Mouse (Mus musculus): Measurements from ENCODE around the gene Dgcr6. TPM values are rescaled to one million over a fixed set of nuclear protein-coding genes. Genes with fewer than 3 reads are reported as not detected.

Dgcr6 gene
- polyA plus RNA-seq, 1 experiment: 110 TPM

- no peak for TF ChIP-seq POLR2A (IDR thresholded peaks at IDR 0.05; ENCODE audit: borderline replicate concordance, extremely low read depth, insufficient read depth, insufficient read length, poor library complexity, severe bottlenecking)
- TF ChIP-seq CTCF (IDR thresholded peaks at IDR 0.05; ENCODE audit: borderline replicate concordance, extremely low read depth, insufficient read depth, insufficient read length): no peak
- no peak for DNase-seq (ENCODE audit: low read depth)
Measured at GRCm38 (mm10) chr16:18087101-18087500, 34.4 kb downstream of the Dgcr6 start.

GRCm38 (mm10) chr16:18096348-18096747 lies 43.7 kb downstream of the Dgcr6 start:
- TF ChIP-seq CTCF (IDR thresholded peaks at IDR 0.05; ENCODE audit: borderline replicate concordance, extremely low read depth, insufficient read depth, insufficient read length) (no peak), POLR2A (IDR thresholded peaks at IDR 0.05; ENCODE audit: borderline replicate concordance, extremely low read depth, insufficient read depth, insufficient read length, poor library complexity, severe bottlenecking) (no peak)
- DNase-seq (ENCODE audit: low read depth): no peak

- DNase-seq (ENCODE audit: low read depth): no peak
- TF ChIP-seq CTCF (IDR thresholded peaks at IDR 0.05; ENCODE audit: borderline replicate concordance, extremely low read depth, insufficient read depth, insufficient read length) (no peak), POLR2A (IDR thresholded peaks at IDR 0.05; ENCODE audit: borderline replicate concordance, extremely low read depth, insufficient read depth, insufficient read length, poor library complexity, severe bottlenecking) (no peak)
Measured at GRCm38 (mm10) chr16:18102816-18103215, 50.2 kb downstream of the Dgcr6 start.

- DNase-seq (ENCODE audit: low read depth): no peak
- TF ChIP-seq CTCF (IDR thresholded peaks at IDR 0.05; ENCODE audit: borderline replicate concordance, extremely low read depth, insufficient read depth, insufficient read length): no peak
- TF ChIP-seq POLR2A (IDR thresholded peaks at IDR 0.05; ENCODE audit: borderline replicate concordance, extremely low read depth, insufficient read depth, insufficient read length, poor library complexity, severe bottlenecking): no peak
Measured at GRCm38 (mm10) chr16:18103366-18103765, 50.7 kb downstream of the Dgcr6 start.

- TF ChIP-seq POLR2A (IDR thresholded peaks at IDR 0.05; ENCODE audit: borderline replicate concordance, extremely low read depth, insufficient read depth, insufficient read length, poor library complexity, severe bottlenecking): no peak
- TF ChIP-seq CTCF (IDR thresholded peaks at IDR 0.05; ENCODE audit: borderline replicate concordance, extremely low read depth, insufficient read depth, insufficient read length): no peak
- no peak for DNase-seq (ENCODE audit: low read depth)
Measured at GRCm38 (mm10) chr16:18103808-18104207, 51.1 kb downstream of the Dgcr6 start.

GRCm38 (mm10) chr16:18108221-18108966 lies 55.7 kb downstream of the Dgcr6 start:
- DNase-seq (ENCODE audit: low read depth): peak; percentile 67
- no peak for TF ChIP-seq POLR2A (IDR thresholded peaks at IDR 0.05; ENCODE audit: borderline replicate concordance, extremely low read depth, insufficient read depth, insufficient read length, poor library complexity, severe bottlenecking)
- TF ChIP-seq CTCF (IDR thresholded peaks at IDR 0.05; ENCODE audit: borderline replicate concordance, extremely low read depth, insufficient read depth, insufficient read length): peak; percentile 89

GRCm38 (mm10) chr16:18111042-18111441 lies 58.4 kb downstream of the Dgcr6 start:
- DNase-seq (ENCODE audit: low read depth): no peak
- TF ChIP-seq POLR2A (IDR thresholded peaks at IDR 0.05; ENCODE audit: borderline replicate concordance, extremely low read depth, insufficient read depth, insufficient read length, poor library complexity, severe bottlenecking): no peak
- TF ChIP-seq CTCF (IDR thresholded peaks at IDR 0.05; ENCODE audit: borderline replicate concordance, extremely low read depth, insufficient read depth, insufficient read length): no peak

GRCm38 (mm10) chr16:18116467-18116866 lies 63.8 kb downstream of the Dgcr6 start:
- no peak for DNase-seq (ENCODE audit: low read depth)
- TF ChIP-seq CTCF (IDR thresholded peaks at IDR 0.05; ENCODE audit: borderline replicate concordance, extremely low read depth, insufficient read depth, insufficient read length): no peak
- TF ChIP-seq POLR2A (IDR thresholded peaks at IDR 0.05; ENCODE audit: borderline replicate concordance, extremely low read depth, insufficient read depth, insufficient read length, poor library complexity, severe bottlenecking): no peak

- TF ChIP-seq POLR2A (IDR thresholded peaks at IDR 0.05; ENCODE audit: borderline replicate concordance, extremely low read depth, insufficient read depth, insufficient read length, poor library complexity, severe bottlenecking) (no peak), CTCF (IDR thresholded peaks at IDR 0.05; ENCODE audit: borderline replicate concordance, extremely low read depth, insufficient read depth, insufficient read length) (no peak)
- DNase-seq (ENCODE audit: low read depth): no peak
Measured at GRCm38 (mm10) chr16:18118285-18118684, 65.6 kb downstream of the Dgcr6 start.

GRCm38 (mm10) chr16:18119031-18119730 lies 66.5 kb downstream of the Dgcr6 start:
- DNase-seq (ENCODE audit: low read depth): peak; percentile 90
- TF ChIP-seq POLR2A (IDR thresholded peaks at IDR 0.05; ENCODE audit: borderline replicate concordance, extremely low read depth, insufficient read depth, insufficient read length, poor library complexity, severe bottlenecking) (no peak), CTCF (IDR thresholded peaks at IDR 0.05; ENCODE audit: borderline replicate concordance, extremely low read depth, insufficient read depth, insufficient read length) (peak; percentile 78)

Other genes with a start within 250 kb of the Dgcr6 start
- gene B830017H08Rik, start 219.7 kb upstream of the Dgcr6 start, polyA plus RNA-seq (2012; rRNA removed): 2.3 and 3.7 TPM in 2 replicates
- 16.1 and 18.1 TPM in 2 replicates for gene Car15, start 214.5 kb upstream of the Dgcr6 start, polyA plus RNA-seq (2012; rRNA removed)
- gene Gm20518, start 161.2 kb upstream of the Dgcr6 start, polyA plus RNA-seq (2012; rRNA removed): 3.2 and 3.9 TPM in 2 replicates
- gene Tssk1, start 158.6 kb upstream of the Dgcr6 start, polyA plus RNA-seq (2012; rRNA removed): 0.04 and 0.06 TPM in 2 replicates
- 159 and 166 TPM in 2 replicates for gene Dgcr2, start 154.3 kb upstream of the Dgcr6 start, polyA plus RNA-seq (2012; rRNA removed)
- not detected in 2 replicates for gene Tssk2, start 154.2 kb upstream of the Dgcr6 start, polyA plus RNA-seq (2012; rRNA removed)
- 51.9 and 56.9 TPM in 2 replicates for gene Ess2, start 141.5 kb upstream of the Dgcr6 start, polyA plus RNA-seq (2012; rRNA removed)
- 0.55 and 1.1 TPM in 2 replicates for gene Gsc2, start 137.8 kb upstream of the Dgcr6 start, polyA plus RNA-seq (2012; rRNA removed)
- gene Slc25a1, start 124.6 kb upstream of the Dgcr6 start, polyA plus RNA-seq (2012; rRNA removed): 110 and 126 TPM in 2 replicates
- gene Vpreb2, start 72.4 kb upstream of the Dgcr6 start, polyA plus RNA-seq (2012; rRNA removed): 0.10 TPM in 1 of 2 replicates, not detected in the other
- gene Prodh, start 37.3 kb downstream of the Dgcr6 start, polyA plus RNA-seq (2012; rRNA removed): 6.5 and 8.0 TPM in 2 replicates
- 50.3 and 52.5 TPM in 2 replicates for gene Rtn4r, start 74.8 kb downstream of the Dgcr6 start, polyA plus RNA-seq (2012; rRNA removed)
- not detected in 2 replicates for gene Ccdc188, start 165.0 kb downstream of the Dgcr6 start, polyA plus RNA-seq (2012; rRNA removed)
- gene Zdhhc8, start 182.3 kb downstream of the Dgcr6 start, polyA plus RNA-seq (2012; rRNA removed): 60.4 and 69.0 TPM in 2 replicates
- gene Trmt2a, start 195.8 kb downstream of the Dgcr6 start, polyA plus RNA-seq (2012; rRNA removed): 83.5 and 111 TPM in 2 replicates
- 177 and 190 TPM in 2 replicates for gene Ranbp1, start 195.9 kb downstream of the Dgcr6 start, polyA plus RNA-seq (2012; rRNA removed)
- 0.14 TPM in 1 of 2 replicates, not detected in the other for gene Gm49776, start 205.5 kb downstream of the Dgcr6 start, polyA plus RNA-seq (2012; rRNA removed)
- gene Dgcr8, start 236.4 kb downstream of the Dgcr6 start, polyA plus RNA-seq (2012; rRNA removed): 76.2 and 82.0 TPM in 2 replicates